Mouse (Mus musculus): ENCODE data around the gene Hsd17b14. TPM values are rescaled to one million over a fixed set of nuclear protein-coding genes. Genes with fewer than 3 reads are reported as not detected.
A peak's percentile ranks its signal among the peaks of the same experiment; 100 is the strongest.

Hsd17b14 gene
- polyA plus RNA-seq, 1 experiment from 2014 or later: not detected

- no peaks in the 10 kb centered on the region for H3K9me3 ChIP-seq
- H3K4me1 ChIP-seq: peaks cover 19% of the 10 kb centered on the region
- no peak overlapping the region for H3K4me3 ChIP-seq
- H3K4me2 ChIP-seq: no peak overlapping the region
- no peak overlapping the region for H3K27ac ChIP-seq
- no peak for ATAC-seq (replicated peaks)
- no peaks in the 10 kb centered on the region for H3K27me3 ChIP-seq (replicated peaks)
- H3K36me3 ChIP-seq (replicated peaks): peaks cover 3% of the 10 kb centered on the region; the same call in 1 of the 2 replicates
- no peak overlapping the region for H3K9ac ChIP-seq
- 82% methylated on average over 8 of the region's 8 CpGs for WGBS
Measured at GRCm38 (mm10) chr7:45573954-45574353, 19.3 kb downstream of the Hsd17b14 start.

DNA sequence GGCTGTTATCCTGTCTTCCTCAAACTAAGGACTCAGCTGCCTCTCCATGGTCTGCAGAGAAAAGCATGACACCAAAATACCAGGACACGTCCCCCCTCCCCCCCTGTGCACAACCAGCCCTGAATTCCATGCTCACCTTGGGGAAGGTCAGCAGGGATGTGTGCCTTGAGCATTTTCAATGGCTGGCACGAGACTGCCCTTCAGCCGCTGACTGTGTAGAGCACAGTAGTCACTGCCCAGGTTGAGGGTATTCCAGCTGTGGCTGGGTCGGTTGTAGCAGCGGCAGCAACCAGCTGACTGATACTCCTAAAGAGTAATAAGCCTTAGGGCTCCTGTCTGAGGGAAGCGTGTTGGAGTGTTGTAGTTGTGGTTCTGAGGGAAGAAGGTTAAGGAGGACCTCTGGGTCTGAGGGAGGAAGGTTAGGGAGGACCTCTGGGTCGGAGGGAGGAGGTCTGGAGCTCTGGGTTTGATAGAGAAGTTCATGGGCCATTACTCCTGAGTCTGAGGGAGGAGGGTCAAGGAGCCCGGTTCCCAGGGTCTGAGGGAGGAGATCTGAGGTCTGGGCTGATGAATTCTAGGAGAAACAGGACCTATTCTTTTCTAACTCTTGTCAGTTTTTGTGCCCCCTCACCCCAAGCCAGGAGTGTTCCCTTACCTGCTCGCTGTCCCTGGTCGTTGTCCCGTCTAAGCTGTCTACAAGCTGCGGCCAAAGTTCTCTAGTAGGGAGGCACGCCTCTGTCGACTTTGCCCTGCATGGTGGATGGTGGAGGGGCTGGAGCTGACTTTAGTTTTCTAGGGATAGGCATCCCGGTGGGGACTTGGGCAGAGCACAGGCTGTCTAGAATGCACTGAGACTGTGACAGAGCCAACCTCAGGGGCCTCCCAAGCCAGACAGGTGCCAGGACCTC lies 20.0 kb downstream of the Hsd17b14 start:
- no peak overlapping the region for H3K4me2 ChIP-seq
- ATAC-seq (replicated peaks): no peak
- peaks cover 3% of the 10 kb centered on the region; the same call in 1 of the 2 replicates for H3K36me3 ChIP-seq (replicated peaks)
- H3K27me3 ChIP-seq (replicated peaks): no peaks in the 10 kb centered on the region
- 87% methylated on average over 15 of the region's 15 CpGs for WGBS
- peaks cover 16% of the 10 kb centered on the region for H3K4me1 ChIP-seq
- no peaks in the 10 kb centered on the region for H3K9me3 ChIP-seq
- no peak overlapping the region for H3K9ac ChIP-seq
- H3K27ac ChIP-seq: no peak overlapping the region
- H3K4me3 ChIP-seq: no peak overlapping the region

GRCm38 (mm10) chr7:45585923-45586322 lies 31.2 kb downstream of the Hsd17b14 start:
- WGBS: 90% methylated on average over 6 of the region's 6 CpGs
- H3K4me2 ChIP-seq: no peak overlapping the region

GRCm38 (mm10) chr7:45587631-45588592 lies 33.2 kb downstream of the Hsd17b14 start:
- 94% methylated on average over 23 of the region's 23 CpGs for WGBS

More at GRCm38 (mm10) chr7:45585923-45586322, 31.2 kb downstream of the Hsd17b14 start:
- H3K27me3 ChIP-seq (replicated peaks): no peaks in the 10 kb centered on the region
- no peak for ATAC-seq (replicated peaks)
- H3K4me3 ChIP-seq: no peak overlapping the region
- H3K4me1 ChIP-seq: peaks cover 4% of the 10 kb centered on the region
- no peak overlapping the region for H3K9ac ChIP-seq
- no peak overlapping the region for H3K27ac ChIP-seq
- no peaks in the 10 kb centered on the region for H3K36me3 ChIP-seq (replicated peaks)
- H3K9me3 ChIP-seq: no peaks in the 10 kb centered on the region

DNA sequence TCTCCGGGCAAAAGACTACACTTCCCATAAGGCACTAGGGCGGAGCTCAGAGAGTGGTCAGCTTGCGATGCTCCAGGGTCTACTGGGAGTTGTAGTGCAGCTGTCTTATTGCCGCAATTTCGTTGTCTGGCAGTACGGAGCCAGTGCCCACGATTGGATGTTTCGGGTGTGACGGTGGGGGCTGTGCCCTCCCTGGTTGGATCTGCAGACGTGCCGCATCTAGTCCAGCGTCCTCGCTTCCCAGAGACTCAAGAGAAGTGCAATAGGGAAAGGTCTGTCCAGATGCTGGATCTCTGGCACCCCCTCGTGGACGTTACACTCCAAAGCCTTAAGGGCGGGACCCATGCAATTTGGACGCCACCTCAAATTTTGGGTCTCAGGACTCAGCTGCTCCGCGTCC lies 34.5 kb downstream of the Hsd17b14 start:
- Histone ChIP-seq H3K27me3 (replicated peaks) (no peaks in the 10 kb centered on the region), H3K9me3 (no peaks in the 10 kb centered on the region), H3K4me2 (peak overlapping the region; percentile 64), H3K4me1 (peaks cover 4% of the 10 kb centered on the region), H3K27ac (peak overlapping the region; percentile 80), H3K9ac (peak overlapping the region; percentile 39), H3K4me3 (peak overlapping the region; percentile 39), H3K36me3 (replicated peaks) (no peaks in the 10 kb centered on the region)
- WGBS: 4% methylated on average over 19 of the region's 19 CpGs
- peak; percentile 99 for ATAC-seq (replicated peaks)

More at GRCm38 (mm10) chr7:45587631-45588592, 33.2 kb downstream of the Hsd17b14 start:
- Histone ChIP-seq H3K27me3 (replicated peaks) (no peaks in the 10 kb centered on the region), H3K4me3 (no peak overlapping the region), H3K9ac (no peak overlapping the region), H3K36me3 (replicated peaks) (no peaks in the 10 kb centered on the region), H3K9me3 (no peaks in the 10 kb centered on the region), H3K27ac (0 out of 2 replicates have a peak overlapping the region, but pooled peaks have one; percentile 8), H3K4me1 (peaks cover 4% of the 10 kb centered on the region), H3K4me2 (no peak overlapping the region)
- no peak for ATAC-seq (replicated peaks)

DNA sequence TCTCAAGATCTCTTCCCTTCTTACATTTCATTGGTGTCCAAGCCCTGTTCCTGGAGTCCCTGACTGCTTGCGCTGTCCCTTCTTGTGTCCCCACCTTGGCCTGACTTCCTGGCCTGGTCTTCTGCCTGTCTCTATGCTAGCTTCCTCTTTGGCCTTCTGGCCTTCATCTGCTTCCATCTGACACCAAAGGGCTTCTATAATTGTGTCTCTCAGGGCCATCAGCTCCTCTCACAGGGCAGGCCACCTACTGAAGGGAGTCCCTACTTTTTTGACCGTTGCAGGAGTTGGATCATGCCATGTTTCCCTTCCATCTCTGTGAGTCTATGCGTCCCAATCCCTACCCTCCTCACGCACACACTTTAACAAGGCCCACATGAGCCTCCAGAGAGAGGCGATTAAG lies 35.2 kb downstream of the Hsd17b14 start:
- H3K4me1 ChIP-seq: peaks cover 4% of the 10 kb centered on the region
- no peaks in the 10 kb centered on the region for H3K36me3 ChIP-seq (replicated peaks)
- no peaks in the 10 kb centered on the region for H3K27me3 ChIP-seq (replicated peaks)
- H3K9me3 ChIP-seq: no peaks in the 10 kb centered on the region
- 93% methylated on average over 5 of the region's 5 CpGs for WGBS
- no peak overlapping the region for H3K9ac ChIP-seq
- H3K4me3 ChIP-seq: no peak overlapping the region
- no peak overlapping the region for H3K4me2 ChIP-seq
- H3K27ac ChIP-seq: no peak overlapping the region
- ATAC-seq (replicated peaks): 0 out of 2 replicates have a peak, but pooled peaks have one; percentile 0

- Histone ChIP-seq H3K36me3 (replicated peaks) (no peaks in the 10 kb centered on the region), H3K9ac (no peak overlapping the region), H3K4me1 (peaks cover 4% of the 10 kb centered on the region), H3K4me3 (no peak overlapping the region), H3K27ac (no peak overlapping the region), H3K9me3 (no peaks in the 10 kb centered on the region), H3K27me3 (replicated peaks) (no peaks in the 10 kb centered on the region), H3K4me2 (no peak overlapping the region)
- ATAC-seq (replicated peaks): no peak
- 64% methylated on average over 3 of the region's 3 CpGs for WGBS
Measured at GRCm38 (mm10) chr7:45590874-45591273, 36.2 kb downstream of the Hsd17b14 start.

DNA sequence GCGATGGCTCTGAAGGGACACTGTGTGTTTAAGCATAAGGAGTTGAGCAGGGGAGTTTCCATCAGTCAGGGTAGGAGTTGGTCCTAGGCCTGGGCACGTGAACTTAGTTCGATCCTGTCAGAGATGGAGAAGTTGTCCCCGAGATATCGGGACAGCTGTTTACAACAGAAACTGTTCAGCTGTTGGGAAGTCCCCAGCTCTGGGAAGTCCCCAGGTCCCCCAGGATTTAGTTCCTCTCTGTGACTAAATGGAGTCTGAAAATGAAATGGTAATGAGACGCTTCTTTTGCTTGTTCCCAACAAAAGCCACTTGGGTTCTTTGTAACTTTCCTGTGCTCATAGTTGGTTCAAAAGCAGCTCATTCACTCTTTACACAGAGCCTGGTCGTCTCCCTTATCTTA lies 37.2 kb downstream of the Hsd17b14 start:
- Histone ChIP-seq H3K9ac (no peak overlapping the region), H3K27me3 (replicated peaks) (no peaks in the 10 kb centered on the region), H3K4me2 (no peak overlapping the region), H3K27ac (no peak overlapping the region), H3K4me1 (peaks cover 4% of the 10 kb centered on the region), H3K36me3 (replicated peaks) (no peaks in the 10 kb centered on the region), H3K4me3 (no peak overlapping the region), H3K9me3 (no peaks in the 10 kb centered on the region)
- no peak for ATAC-seq (replicated peaks)
- WGBS: 77% methylated on average over 7 of the region's 7 CpGs

DNA sequence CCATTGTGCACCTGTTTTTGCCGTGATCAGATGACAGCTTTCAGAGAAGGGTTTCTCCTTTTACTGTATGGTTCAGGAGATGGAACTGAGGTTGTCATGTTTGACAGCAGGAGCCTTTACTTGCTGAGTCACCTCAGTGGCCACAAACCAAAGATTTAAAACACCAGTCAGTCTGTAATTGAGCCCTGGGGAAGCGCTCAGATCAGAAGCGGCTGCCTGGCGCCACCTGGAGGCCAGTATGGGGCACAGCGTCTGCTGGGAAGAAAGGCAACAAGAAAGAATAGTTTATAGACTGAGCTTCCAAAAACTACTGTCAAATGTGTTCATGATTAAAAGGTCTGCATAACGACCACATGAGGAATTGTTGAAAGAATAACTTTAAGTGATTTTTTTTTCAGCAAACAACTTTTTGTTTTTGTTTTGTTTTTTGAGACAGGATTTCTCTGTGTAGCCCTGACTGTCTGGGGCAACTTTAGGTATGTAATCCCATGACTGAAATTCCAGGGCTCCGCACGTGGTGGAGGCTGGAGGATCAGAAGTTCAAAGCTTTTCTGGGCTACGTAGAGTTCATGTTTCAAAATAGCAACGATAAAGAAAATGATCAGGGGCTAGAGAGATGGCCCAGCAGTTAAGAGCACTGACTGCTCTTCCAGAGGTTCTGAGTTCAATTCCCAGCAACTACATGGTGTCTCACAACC lies 38.6 kb downstream of the Hsd17b14 start:
- WGBS: 26% methylated on average over 10 of the region's 10 CpGs
- Histone ChIP-seq H3K27me3 (replicated peaks) (no peaks in the 10 kb centered on the region), H3K9me3 (no peaks in the 10 kb centered on the region), H3K9ac (no peak overlapping the region), H3K4me1 (peaks cover 4% of the 10 kb centered on the region), H3K36me3 (replicated peaks) (no peaks in the 10 kb centered on the region), H3K4me2 (no peak overlapping the region), H3K4me3 (no peak overlapping the region), H3K27ac (no peak overlapping the region)
- ATAC-seq (replicated peaks): no peak

DNA sequence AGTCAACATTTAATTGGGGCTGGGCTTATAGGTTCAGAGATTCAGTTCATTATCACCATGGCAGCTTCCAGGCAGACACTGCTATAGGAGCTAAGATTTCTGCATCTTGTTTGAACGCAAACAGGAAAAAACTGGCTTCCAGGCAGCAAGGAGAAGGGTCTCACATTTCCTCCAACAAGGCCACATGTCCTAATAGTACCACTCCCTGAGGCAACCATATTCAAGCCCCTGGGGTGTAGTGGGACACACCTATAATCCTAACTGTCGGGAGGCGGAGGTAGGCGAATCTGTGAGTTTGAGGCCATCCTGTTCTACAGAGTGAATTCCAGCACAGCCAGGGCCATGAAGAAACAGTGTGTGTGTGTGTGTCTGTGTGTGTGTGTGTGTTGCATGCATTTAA lies 40.5 kb downstream of the Hsd17b14 start:
- Histone ChIP-seq H3K4me3 (no peak overlapping the region), H3K4me2 (no peak overlapping the region), H3K9me3 (no peaks in the 10 kb centered on the region), H3K27me3 (replicated peaks) (no peaks in the 10 kb centered on the region), H3K36me3 (replicated peaks) (no peaks in the 10 kb centered on the region), H3K9ac (no peak overlapping the region), H3K4me1 (no peaks in the 10 kb centered on the region), H3K27ac (no peak overlapping the region)
- no peak for ATAC-seq (replicated peaks)
- 83% methylated on average over 4 of the region's 4 CpGs for WGBS

DNA sequence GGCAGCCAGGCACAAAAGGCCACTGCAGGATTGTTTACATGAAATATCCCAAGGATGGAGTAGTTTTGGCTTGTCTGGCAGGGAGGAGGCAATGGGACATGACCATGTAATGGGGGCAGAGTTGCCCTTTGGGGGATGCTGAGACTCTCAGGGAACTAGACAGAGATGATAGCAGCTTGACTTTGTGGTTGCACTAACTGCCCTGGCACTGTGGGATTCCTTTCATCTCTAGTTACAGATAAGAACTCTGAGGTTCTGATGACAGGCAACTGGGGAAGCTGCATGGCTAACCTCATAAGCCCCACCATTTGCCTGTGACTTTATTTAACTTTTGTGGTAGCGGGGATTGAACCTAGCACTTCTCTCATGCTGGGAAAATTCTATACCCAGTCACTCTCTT lies 41.4 kb downstream of the Hsd17b14 start:
- Histone ChIP-seq H3K36me3 (replicated peaks) (no peaks in the 10 kb centered on the region), H3K4me3 (no peak overlapping the region), H3K9ac (no peak overlapping the region), H3K27me3 (replicated peaks) (no peaks in the 10 kb centered on the region), H3K27ac (no peak overlapping the region), H3K4me1 (no peaks in the 10 kb centered on the region), H3K9me3 (no peaks in the 10 kb centered on the region), H3K4me2 (no peak overlapping the region)
- no peak for ATAC-seq (replicated peaks)
- 83% methylated on average over 1 of the region's 1 CpGs for WGBS

DNA sequence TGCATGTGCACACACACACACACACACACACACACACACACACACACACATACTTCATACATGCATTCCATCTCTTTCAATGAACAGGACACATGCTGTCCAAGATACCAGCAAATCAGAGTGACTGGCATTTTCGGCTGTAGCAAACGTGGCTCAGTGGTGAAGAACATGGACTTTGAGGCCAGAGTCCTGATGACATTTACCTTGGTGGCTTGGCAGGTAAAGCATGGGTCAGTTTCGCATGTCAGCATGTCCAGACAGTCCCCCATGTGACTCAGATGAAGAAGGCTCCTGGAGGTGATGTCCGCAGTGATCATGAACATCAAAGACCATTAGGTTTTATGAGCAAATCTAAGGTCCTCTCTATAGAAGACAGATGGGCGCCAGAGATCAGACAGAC lies 42.3 kb downstream of the Hsd17b14 start:
- Histone ChIP-seq H3K27ac (no peak overlapping the region), H3K4me3 (no peak overlapping the region), H3K36me3 (replicated peaks) (no peaks in the 10 kb centered on the region), H3K9ac (no peak overlapping the region), H3K4me2 (no peak overlapping the region), H3K9me3 (no peaks in the 10 kb centered on the region), H3K4me1 (no peaks in the 10 kb centered on the region), H3K27me3 (replicated peaks) (no peaks in the 10 kb centered on the region)
- no peak for ATAC-seq (replicated peaks)
- WGBS: 89% methylated on average over 5 of the region's 5 CpGs

Measured in midbrain, embryonic 15.5 days (tissue).